Mouse (Mus musculus) cortical plate, adult 2 months (tissue): ENCODE data around the gene Efhd2.

Source experiments
- CTCF ChIP-seq: fragments of 200-500 bp; IDR thresholded peaks from 2 replicates; pipeline ENCODE4 v1.5.1; 2011; ENCODE audit warnings: mild to moderate bottlenecking, control low read depth, low read length; ENCODE audit not compliant: insufficient read depth; ENCODE audit errors: extremely low read depth
- POLR2A ChIP-seq: fragments of 200-500 bp; IDR thresholded peaks from 2 replicates; pipeline ENCODE4 v1.6.1; 2011; ENCODE audit warnings: mild to moderate bottlenecking, low read length, control low read depth; ENCODE audit not compliant: insufficient read depth; ENCODE audit errors: extremely low read depth

- TF ChIP-seq CTCF (no peak), POLR2A (no peak)
Measured at GRCm38 (mm10) chr4:141861591-141862295, 13.0 kb downstream of the Efhd2 start.
